Mouse (Mus musculus): ENCODE measurements around the gene Pif1. TPM values are rescaled to one million over a fixed set of nuclear protein-coding genes. Genes with fewer than 3 reads are reported as not detected.

The Pif1 gene
- polyA plus RNA-seq, 1 experiment from 2014 or later, result 8.7 TPM

DNA sequence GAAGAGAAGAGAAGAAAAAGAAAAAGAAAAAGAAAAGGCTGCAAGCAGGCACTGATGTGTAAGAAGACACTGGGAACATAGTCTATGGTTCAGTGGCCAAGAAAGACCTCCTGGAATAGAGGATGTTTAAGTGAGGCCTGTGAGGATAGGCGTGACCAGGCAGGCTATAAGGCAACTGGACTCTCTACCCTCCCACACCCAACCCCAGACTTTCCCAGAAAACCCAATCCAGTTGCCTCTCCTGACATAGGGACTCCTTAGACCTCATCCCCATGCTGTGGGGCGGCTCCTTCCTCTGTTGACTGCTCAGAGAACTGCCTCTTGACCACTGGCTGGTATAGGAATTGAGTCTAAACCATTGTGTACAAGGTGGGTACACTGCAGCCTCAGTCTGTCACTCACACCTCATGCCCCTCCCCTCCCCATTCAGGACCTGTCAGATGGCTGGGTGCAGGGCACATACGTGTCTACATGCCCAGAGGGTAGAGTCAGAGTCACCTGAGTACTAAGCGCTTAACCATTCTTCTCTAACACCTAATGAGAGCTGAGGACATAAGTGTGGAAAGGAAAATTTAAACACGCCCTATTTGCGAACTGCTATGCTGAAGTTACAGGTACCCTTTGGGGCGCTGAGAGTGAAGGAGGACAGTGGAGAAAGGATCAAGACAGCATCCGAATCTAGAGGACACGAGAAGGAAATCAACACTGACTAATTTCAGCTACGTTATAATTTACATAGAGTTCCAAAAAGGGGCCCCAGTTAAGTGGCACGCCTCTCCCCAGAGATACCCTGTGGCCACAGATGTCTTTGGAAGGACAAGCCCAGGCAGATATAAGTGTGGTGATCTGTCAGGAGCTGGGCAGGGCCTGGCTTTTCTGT lies 12.2 kb upstream of the Pif1 start:
- Histone ChIP-seq H3K36me3 (ENCODE audit: control insufficient read depth, insufficient read depth, low read length) (peaks cover 25% of the 10 kb centered on the region), H3K4me3 (ENCODE audit: control insufficient read depth in 1 of 2, insufficient read depth in 1 of 2, low read depth in 1 of 2, low read length in 2 of 2) (no peak overlapping the region), H3K27me3 (ENCODE audit: control insufficient read depth, insufficient read depth, low read length) (no peaks in the 10 kb centered on the region), H3K27ac (replicated peaks in 1 of 2; ENCODE audit: control insufficient read depth in 1 of 2, insufficient read depth in 1 of 2, low read depth in 2 of 2, low read length in 2 of 2) (peak overlapping the region; percentile 79 to 88), H3K4me2 (ENCODE audit: low read length) (peak overlapping the region; percentile 35), H3K9me3 (ENCODE audit: control insufficient read depth, low read length) (no peaks in the 10 kb centered on the region), H3K9ac (ENCODE audit: low read length) (peak overlapping the region; percentile 26; the same call in 1 of the 2 replicates), H3K4me1 (ENCODE audit: control insufficient read depth in 2 of 2, insufficient read depth in 2 of 2, low read length in 2 of 2) (peaks cover 43 to 49% of the 10 kb centered on the region in 2 experiments)
- 60% methylated on average over 11 of the region's 11 CpGs for WGBS
- no peak for ATAC-seq (ENCODE audit: insufficient number of reproducible peaks, insufficient read depth, low FRiP score, low read depth)

DNA sequence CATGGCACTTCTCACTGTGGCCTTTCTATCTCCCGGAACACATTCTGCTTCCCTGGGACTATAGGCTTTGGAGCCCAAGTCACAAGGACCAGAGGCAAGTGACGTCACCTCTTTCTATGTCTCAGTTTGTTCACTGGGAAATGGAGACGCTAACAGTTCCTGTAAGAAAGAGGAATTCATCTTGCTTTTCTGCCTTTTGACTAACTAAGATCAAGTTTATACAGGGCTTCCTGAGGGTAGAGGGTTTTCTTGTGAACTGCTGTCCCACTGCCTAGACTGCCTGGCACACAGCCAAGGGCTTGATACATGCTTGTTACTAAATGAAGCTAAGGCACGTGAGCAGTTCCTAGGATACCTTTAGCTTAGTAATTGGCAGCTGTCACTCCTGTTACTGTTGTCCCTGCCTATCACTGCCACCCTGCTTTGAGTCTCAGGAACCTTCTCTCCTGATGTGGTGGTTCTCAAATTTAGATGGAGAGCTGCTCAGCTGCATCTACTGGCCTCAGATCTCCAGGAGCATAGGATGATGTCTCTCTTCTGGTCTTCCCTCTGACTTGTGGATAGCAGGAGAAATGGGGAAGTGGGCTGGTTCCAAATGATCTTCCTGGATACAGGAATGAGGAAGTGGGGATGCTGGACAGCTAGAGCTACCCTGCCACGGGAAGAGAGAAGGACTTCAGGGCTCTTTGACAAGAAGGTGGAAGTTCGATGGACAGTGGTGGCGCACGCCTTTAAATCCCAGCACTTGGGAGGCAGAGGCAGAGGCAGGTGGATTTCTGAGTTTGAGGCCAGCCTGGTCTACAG lies 11.4 kb upstream of the Pif1 start:
- H3K4me1 ChIP-seq (ENCODE audit: control insufficient read depth in 2 of 2, insufficient read depth in 2 of 2, low read length in 2 of 2), result peaks cover 44 to 51% of the 10 kb centered on the region in 2 experiments
- peak overlapping the region; percentile 79 to 88 for H3K27ac ChIP-seq (replicated peaks in 1 of 2; ENCODE audit: control insufficient read depth in 1 of 2, insufficient read depth in 1 of 2, low read depth in 2 of 2, low read length in 2 of 2)
- no peaks in the 10 kb centered on the region for H3K27me3 ChIP-seq (ENCODE audit: control insufficient read depth, insufficient read depth, low read length)
- ATAC-seq (ENCODE audit: insufficient number of reproducible peaks, insufficient read depth, low FRiP score, low read depth), result no peak
- peak overlapping the region; percentile 35 for H3K4me2 ChIP-seq (ENCODE audit: low read length)
- H3K9ac ChIP-seq (ENCODE audit: low read length), result peak overlapping the region; percentile 26; the same call in 1 of the 2 replicates
- no peaks in the 10 kb centered on the region for H3K9me3 ChIP-seq (ENCODE audit: control insufficient read depth, low read length)
- peaks cover 23% of the 10 kb centered on the region for H3K36me3 ChIP-seq (ENCODE audit: control insufficient read depth, insufficient read depth, low read length)
- no peak overlapping the region for H3K4me3 ChIP-seq (ENCODE audit: control insufficient read depth in 1 of 2, insufficient read depth in 1 of 2, low read depth in 1 of 2, low read length in 2 of 2)
- whole genome bisulfite sequencing, result 37% methylated on average over 8 of the region's 8 CpGs

DNA sequence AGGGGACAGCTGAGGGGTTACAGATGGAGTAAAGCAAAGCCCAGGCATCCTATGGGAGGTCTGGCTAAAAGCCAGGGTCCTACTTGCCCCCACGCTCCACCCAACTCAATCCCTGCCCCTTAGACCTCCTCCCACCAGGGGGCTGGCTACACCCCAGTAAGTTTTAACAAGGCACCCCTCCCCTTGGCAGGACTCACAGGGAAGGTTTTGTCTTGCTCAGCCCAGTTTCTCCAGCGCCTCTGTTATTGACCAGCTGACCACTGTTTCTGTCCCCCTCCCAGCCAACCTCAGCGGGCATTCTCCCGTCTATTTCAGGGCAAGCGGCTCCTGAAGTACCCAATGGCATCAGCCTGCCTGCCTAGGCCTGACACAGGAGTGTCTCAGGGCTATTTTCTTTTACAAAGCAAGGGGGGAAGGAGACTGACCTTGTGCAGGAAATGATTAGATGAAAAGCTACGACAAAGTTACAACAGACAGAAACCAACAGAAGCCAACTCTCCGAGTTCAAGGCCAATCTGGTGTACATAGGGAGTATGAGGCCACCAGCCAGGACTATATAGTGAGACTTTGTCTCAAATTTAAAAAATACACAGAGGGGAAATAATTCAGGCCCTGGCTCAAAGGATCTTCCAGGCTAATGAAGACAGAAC lies 10.0 kb upstream of the Pif1 start:
- Histone ChIP-seq H3K4me2 (ENCODE audit: low read length) (peak overlapping the region; percentile 86), H3K27ac (replicated peaks in 1 of 2; ENCODE audit: control insufficient read depth in 1 of 2, insufficient read depth in 1 of 2, low read depth in 2 of 2, low read length in 2 of 2) (peak overlapping the region in 1 of 2 experiments; percentile 79; a peak in 3 of 4 replicates), H3K9me3 (ENCODE audit: control insufficient read depth, low read length) (no peaks in the 10 kb centered on the region), H3K36me3 (ENCODE audit: control insufficient read depth, insufficient read depth, low read length) (peaks cover 16% of the 10 kb centered on the region), H3K27me3 (ENCODE audit: control insufficient read depth, insufficient read depth, low read length) (no peaks in the 10 kb centered on the region), H3K9ac (ENCODE audit: low read length) (peak overlapping the region; percentile 41; the same call in 1 of the 2 replicates), H3K4me1 (ENCODE audit: control insufficient read depth in 2 of 2, insufficient read depth in 2 of 2, low read length in 2 of 2) (peaks cover 46 to 54% of the 10 kb centered on the region in 2 experiments), H3K4me3 (ENCODE audit: control insufficient read depth in 1 of 2, insufficient read depth in 1 of 2, low read depth in 1 of 2, low read length in 2 of 2) (no peak overlapping the region)
- WGBS, result 37% methylated on average over 7 of the region's 7 CpGs
- no peak for ATAC-seq (ENCODE audit: insufficient number of reproducible peaks, insufficient read depth, low FRiP score, low read depth)

DNA sequence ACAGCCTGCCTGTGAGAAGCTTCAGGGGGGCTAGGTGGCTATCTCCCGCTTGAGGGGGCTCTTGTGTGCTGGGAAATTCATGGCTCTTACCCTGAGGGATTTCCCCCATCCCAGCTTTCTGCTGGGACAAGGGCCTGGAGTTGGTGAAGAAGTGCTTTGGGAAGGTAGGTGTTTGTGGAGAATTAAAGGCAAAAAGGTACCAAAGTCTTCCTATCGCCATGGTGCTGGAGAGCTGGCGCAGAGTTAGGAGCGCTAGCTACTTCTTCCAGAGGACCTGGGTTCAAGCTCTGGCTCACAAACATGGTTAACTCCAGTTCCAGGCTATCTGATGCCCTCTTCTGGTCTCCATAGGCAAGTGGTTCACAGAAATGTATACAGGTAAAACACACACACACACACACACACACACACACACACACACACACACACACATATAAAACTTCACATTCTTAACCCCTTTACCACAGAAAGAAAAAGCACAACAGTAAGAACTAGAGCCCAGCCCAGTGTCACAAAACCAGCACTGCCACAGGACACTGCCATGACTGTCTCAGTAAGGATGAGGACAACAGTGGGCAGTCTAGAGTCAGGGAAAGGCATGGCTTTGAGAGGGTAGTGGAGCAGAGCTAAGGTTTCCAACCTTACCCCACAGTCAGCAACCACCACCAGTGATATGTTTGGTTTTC lies 9.3 kb upstream of the Pif1 start:
- WGBS, result 91% methylated on average over 4 of the region's 4 CpGs
- Histone ChIP-seq H3K4me3 (ENCODE audit: control insufficient read depth in 1 of 2, insufficient read depth in 1 of 2, low read depth in 1 of 2, low read length in 2 of 2) (no peak overlapping the region), H3K9me3 (ENCODE audit: control insufficient read depth, low read length) (no peaks in the 10 kb centered on the region), H3K27ac (replicated peaks in 1 of 2; ENCODE audit: control insufficient read depth in 1 of 2, insufficient read depth in 1 of 2, low read depth in 2 of 2, low read length in 2 of 2) (peak overlapping the region in 1 of 2 experiments; percentile 79; a peak in 1 of 4 replicates), H3K9ac (ENCODE audit: low read length) (peak overlapping the region; percentile 41; the same call in 1 of the 2 replicates), H3K4me1 (ENCODE audit: control insufficient read depth in 2 of 2, insufficient read depth in 2 of 2, low read length in 2 of 2) (peaks cover 46 to 54% of the 10 kb centered on the region in 2 experiments), H3K27me3 (ENCODE audit: control insufficient read depth, insufficient read depth, low read length) (no peaks in the 10 kb centered on the region), H3K4me2 (ENCODE audit: low read length) (peak overlapping the region; percentile 86), H3K36me3 (ENCODE audit: control insufficient read depth, insufficient read depth, low read length) (peaks cover 9% of the 10 kb centered on the region)
- no peak for ATAC-seq (ENCODE audit: insufficient number of reproducible peaks, insufficient read depth, low FRiP score, low read depth)

DNA sequence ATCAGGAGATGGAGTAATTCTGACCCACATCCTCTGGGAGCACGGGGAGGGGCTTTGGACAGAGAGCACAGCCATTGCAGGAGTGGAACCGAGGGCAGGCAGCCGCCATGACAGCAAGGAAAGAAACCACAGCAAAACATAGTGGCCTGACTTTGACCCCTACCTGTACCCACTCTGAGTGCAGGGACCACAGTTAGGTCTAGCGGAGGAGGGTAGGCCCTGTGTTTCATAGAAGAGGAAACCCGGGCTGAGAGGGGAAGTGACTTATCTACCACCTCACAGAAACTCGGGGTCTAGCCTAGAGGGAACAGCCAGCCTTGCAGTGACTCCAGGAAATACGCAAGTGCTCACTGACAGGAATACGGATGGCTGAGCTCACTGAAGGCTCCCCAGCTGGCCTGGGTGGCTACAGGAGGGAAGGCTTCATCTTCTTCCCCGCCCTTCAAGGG lies 8.1 kb upstream of the Pif1 start:
- Histone ChIP-seq H3K9me3 (ENCODE audit: control insufficient read depth, low read length) (no peaks in the 10 kb centered on the region), H3K36me3 (ENCODE audit: control insufficient read depth, insufficient read depth, low read length) (no peaks in the 10 kb centered on the region), H3K4me3 (ENCODE audit: control insufficient read depth in 1 of 2, insufficient read depth in 1 of 2, low read depth in 1 of 2, low read length in 2 of 2) (peak overlapping the region; percentile 67 to 88), H3K4me1 (ENCODE audit: control insufficient read depth in 2 of 2, insufficient read depth in 2 of 2, low read length in 2 of 2) (peaks cover 46 to 57% of the 10 kb centered on the region in 2 experiments), H3K9ac (ENCODE audit: low read length) (peak overlapping the region; percentile 82), H3K27ac (replicated peaks in 1 of 2; ENCODE audit: control insufficient read depth in 1 of 2, insufficient read depth in 1 of 2, low read depth in 2 of 2, low read length in 2 of 2) (peak overlapping the region; percentile 7 to 75; a peak in 3 of 4 replicates), H3K4me2 (ENCODE audit: low read length) (peak overlapping the region; percentile 86), H3K27me3 (ENCODE audit: control insufficient read depth, insufficient read depth, low read length) (no peaks in the 10 kb centered on the region)
- 44% methylated on average over 9 of the region's 9 CpGs for WGBS
- ATAC-seq (ENCODE audit: insufficient number of reproducible peaks, insufficient read depth, low FRiP score, low read depth), result no peak

DNA sequence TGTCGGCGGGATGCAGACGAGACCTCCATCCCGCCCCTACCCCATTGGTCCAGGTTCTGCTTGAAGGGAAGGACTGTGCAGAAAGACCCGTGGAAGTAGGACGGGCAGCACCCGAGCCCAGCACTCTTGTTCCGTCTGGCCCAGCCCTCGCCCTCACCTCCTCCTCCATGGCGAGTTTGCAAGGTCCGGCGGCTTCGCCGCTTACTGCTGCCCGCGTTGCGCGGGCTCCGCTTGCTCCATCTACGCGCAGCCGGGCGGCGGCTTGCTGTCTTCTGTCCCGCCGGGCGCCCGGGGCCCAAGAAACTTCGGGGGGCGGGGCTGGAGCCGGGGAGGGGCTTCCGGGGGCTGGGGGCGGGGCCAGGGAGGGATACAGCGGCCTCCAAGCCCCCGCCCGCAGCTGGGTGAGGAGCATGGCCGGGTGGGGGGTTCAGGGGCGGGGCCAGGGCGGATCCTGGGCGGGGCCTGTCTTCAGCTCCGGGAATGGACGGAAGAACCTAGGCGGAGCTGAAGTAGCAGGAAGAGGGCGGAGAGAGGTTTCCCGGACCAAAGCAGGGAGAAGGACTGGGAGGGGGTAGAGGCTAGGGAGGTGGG lies 7.1 kb upstream of the Pif1 start, which contains the start of gene Plekho2:
Gene Plekho2 (minus strand): TSS at position 260 of the 591 bp plus-strand sequence.
- Histone ChIP-seq H3K9ac (ENCODE audit: low read length) (peak within 1 kb of the TSS; percentile 82), H3K27ac (replicated peaks in 1 of 2; ENCODE audit: control insufficient read depth in 1 of 2, insufficient read depth in 1 of 2, low read depth in 2 of 2, low read length in 2 of 2) (peak within 1 kb of the TSS; percentile 59 to 82), H3K9me3 (ENCODE audit: control insufficient read depth, low read length) (no peaks in the 10 kb centered on the region), H3K4me2 (ENCODE audit: low read length) (peak within 1 kb of the TSS; percentile 86), H3K4me1 (ENCODE audit: control insufficient read depth in 2 of 2, insufficient read depth in 2 of 2, low read length in 2 of 2) (peaks cover 41 to 52% of the 10 kb centered on the region in 2 experiments), H3K36me3 (ENCODE audit: control insufficient read depth, insufficient read depth, low read length) (no peaks in the 10 kb centered on the region), H3K27me3 (ENCODE audit: control insufficient read depth, insufficient read depth, low read length) (no peaks in the 10 kb centered on the region), H3K4me3 (ENCODE audit: control insufficient read depth in 1 of 2, insufficient read depth in 1 of 2, low read depth in 1 of 2, low read length in 2 of 2) (peak within 1 kb of the TSS; percentile 67 to 88)
- WGBS, result 2% methylated on average over 44 of the region's 45 CpGs
- peak; percentile 94 for ATAC-seq (ENCODE audit: insufficient number of reproducible peaks, insufficient read depth, low FRiP score, low read depth)
